Mouse (Mus musculus) kidney, adult 2 months (tissue): ENCODE results near the gene Prdm16. TPM values are rescaled to one million over a fixed set of nuclear protein-coding genes. Genes with fewer than 3 reads are reported as not detected.

Experiments
- DNase-seq: peaks from one replicate; pipeline ENCODE4 v3.0.0; 2021
- H3K27ac ChIP-seq: fragments of 200-500 bp; 2 replicates; pipeline ENCODE4 v1.5.1; 2012; ENCODE audit warnings: low read depth, low read length, control low read depth, inconsistent platforms; ENCODE audit not compliant: insufficient read depth
- H3K27me3 ChIP-seq: fragments of 200-500 bp; replicated peaks from 2 replicates; pipeline ENCODE4 v1.6.1; 2012; ENCODE audit warnings: mild to moderate bottlenecking, moderate library complexity, low read length, inconsistent platforms; ENCODE audit not compliant: control insufficient read depth, insufficient read depth
- H3K36me3 ChIP-seq: fragments of 200-500 bp; 2 replicates; pipeline ENCODE4 v1.6.1; 2012; ENCODE audit warnings: mild to moderate bottlenecking, moderate library complexity, low read length, inconsistent platforms; ENCODE audit not compliant: control insufficient read depth, insufficient read depth
- H3K4me1 ChIP-seq: fragments of 200-500 bp; 2 replicates; pipeline ENCODE4 v1.6.1; 2011; ENCODE audit warnings: low read length; ENCODE audit not compliant: control insufficient read depth, insufficient read depth
- H3K4me3 ChIP-seq: fragments of 200-500 bp; 2 replicates; pipeline ENCODE4 v1.5.1; 2011; ENCODE audit warnings: mild to moderate bottlenecking, low read depth, low read length, control low read depth; ENCODE audit not compliant: insufficient read depth
- CTCF ChIP-seq: fragments of 200-500 bp; conservative IDR thresholded peaks from 2 replicates; pipeline ENCODE4 v1.5.1; 2011; ENCODE audit warnings: low read depth, mild to moderate bottlenecking, control low read depth, low read length, moderate library complexity, mixed read lengths; ENCODE audit not compliant: insufficient read depth, insufficient read length
- POLR2A ChIP-seq: fragments of 200-500 bp; IDR thresholded peaks from one replicate; pipeline ENCODE4 v1.6.1; 2011; ENCODE audit warnings: low read depth, low read length, control low read depth
- WGBS: fragments of 180-500 bp; shearing (Covaris S2); methylation state at CpG from one replicate; pipeline ENCODE4 v1.1.7; 2018; 5-methylcytosine and 5-hydroxymethylcytosine counted together
- polyA plus RNA-seq: library from polyadenylated mRNA; depleted of rRNA; stranded (reverse); fragments of >200 nt; gene quantifications from 2 replicates; pipeline ENCODE4 v1.2.3, GENCODE M21; 2012

Gene Prdm16
- polyA plus RNA-seq, 1 experiment, result 7.1 TPM

GRCm38 (mm10) chr4:154419766-154420165 is 216.9 kb downstream of the Prdm16 start:
- no peak overlapping the region for H3K27ac ChIP-seq
- no peak for DNase-seq

GRCm38 (mm10) chr4:154418993-154419392 is 217.7 kb downstream of the Prdm16 start:
- DNase-seq, result no peak
- H3K4me1 ChIP-seq, result no peaks in the 10 kb centered on the region
- 37% methylated on average over 2 of the region's 2 CpGs for WGBS
- no peak overlapping the region for H3K27ac ChIP-seq
- no peaks in the 10 kb centered on the region for H3K27me3 ChIP-seq
- no peak overlapping the region for H3K4me3 ChIP-seq
- TF ChIP-seq POLR2A (no peak), CTCF (peak; percentile 36; the same call in 1 of the 2 replicates)
- H3K36me3 ChIP-seq, result no peaks in the 10 kb centered on the region

More at GRCm38 (mm10) chr4:154419766-154420165, 216.9 kb downstream of the Prdm16 start:
- no peaks in the 10 kb centered on the region for H3K4me1 ChIP-seq
- no peak overlapping the region for H3K4me3 ChIP-seq
- no peaks in the 10 kb centered on the region for H3K36me3 ChIP-seq
- no peaks in the 10 kb centered on the region for H3K27me3 ChIP-seq
- TF ChIP-seq POLR2A, result no peak
- TF ChIP-seq CTCF, result no peak
- 73% methylated on average over 4 of the region's 4 CpGs for whole genome bisulfite sequencing

GRCm38 (mm10) chr4:154418327-154418744 is 218.3 kb downstream of the Prdm16 start:
- no peak for TF ChIP-seq CTCF
- no peak for TF ChIP-seq POLR2A
- WGBS, result 78% methylated on average over 4 of the region's 4 CpGs
- Histone ChIP-seq H3K27me3 (no peaks in the 10 kb centered on the region), H3K27ac (no peak overlapping the region), H3K4me1 (no peaks in the 10 kb centered on the region), H3K36me3 (no peaks in the 10 kb centered on the region), H3K4me3 (no peak overlapping the region)
- no peak for DNase-seq

GRCm38 (mm10) chr4:154416728-154417127 is 219.9 kb downstream of the Prdm16 start:
- Histone ChIP-seq H3K4me3 (no peak overlapping the region), H3K27ac (no peak overlapping the region), H3K4me1 (no peaks in the 10 kb centered on the region), H3K27me3 (no peaks in the 10 kb centered on the region), H3K36me3 (no peaks in the 10 kb centered on the region)
- no peak for TF ChIP-seq POLR2A
- TF ChIP-seq CTCF, result no peak
- WGBS, result 48% methylated on average over 6 of the region's 6 CpGs
- no peak for DNase-seq

- Histone ChIP-seq H3K27ac (no peak overlapping the region), H3K27me3 (no peaks in the 10 kb centered on the region), H3K4me1 (no peaks in the 10 kb centered on the region), H3K36me3 (no peaks in the 10 kb centered on the region), H3K4me3 (no peak overlapping the region)
- DNase-seq, result no peak
- 57% methylated on average over 4 of the region's 4 CpGs for WGBS
- TF ChIP-seq POLR2A (no peak), CTCF (no peak)
Observed at GRCm38 (mm10) chr4:154414885-154415284, 221.8 kb downstream of the Prdm16 start.

- no peak overlapping the region for H3K27ac ChIP-seq
Observed at GRCm38 (mm10) chr4:154410559-154410958, 226.1 kb downstream of the Prdm16 start.

GRCm38 (mm10) chr4:154409841-154410240 is 226.8 kb downstream of the Prdm16 start:
- Histone ChIP-seq H3K4me3 (no peak overlapping the region), H3K36me3 (no peaks in the 10 kb centered on the region), H3K4me1 (no peaks in the 10 kb centered on the region), H3K27me3 (no peaks in the 10 kb centered on the region), H3K27ac (no peak overlapping the region)
- 68% methylated on average over 10 of the region's 10 CpGs for WGBS
- TF ChIP-seq CTCF, result no peak
- no peak for TF ChIP-seq POLR2A
- no peak for DNase-seq

More at GRCm38 (mm10) chr4:154410559-154410958, 226.1 kb downstream of the Prdm16 start:
- 56% methylated on average over 8 of the region's 8 CpGs for WGBS
- H3K4me3 ChIP-seq, result no peak overlapping the region
- DNase-seq, result no peak
- H3K36me3 ChIP-seq, result no peaks in the 10 kb centered on the region
- no peaks in the 10 kb centered on the region for H3K27me3 ChIP-seq
- no peaks in the 10 kb centered on the region for H3K4me1 ChIP-seq
- TF ChIP-seq POLR2A, result no peak
- TF ChIP-seq CTCF, result no peak

GRCm38 (mm10) chr4:154409237-154409721 is 227.4 kb downstream of the Prdm16 start:
- no peak overlapping the region for H3K4me3 ChIP-seq
- 45% methylated on average over 19 of the region's 19 CpGs for WGBS

More at GRCm38 (mm10) chr4:154409237-154409721, 227.4 kb downstream of the Prdm16 start:
- Histone ChIP-seq H3K4me1 (no peaks in the 10 kb centered on the region), H3K27me3 (no peaks in the 10 kb centered on the region), H3K36me3 (no peaks in the 10 kb centered on the region), H3K27ac (no peak overlapping the region)
- no peak for TF ChIP-seq CTCF
- TF ChIP-seq POLR2A, result no peak
- no peak for DNase-seq
